Mouse (Mus musculus): ENCODE measurements around the gene Gm18596. TPM values are rescaled to one million over a fixed set of nuclear protein-coding genes. Genes with fewer than 3 reads are reported as not detected.
"Not testable (repeated sequence)": the region's sequence is repeated elsewhere in the genome, so short reads cannot be mapped to it uniquely, and the experiment has no call there.

The Gm18596 gene
- polyA plus RNA-seq (2012; rRNA removed): not detected in 2 replicates

DNA sequence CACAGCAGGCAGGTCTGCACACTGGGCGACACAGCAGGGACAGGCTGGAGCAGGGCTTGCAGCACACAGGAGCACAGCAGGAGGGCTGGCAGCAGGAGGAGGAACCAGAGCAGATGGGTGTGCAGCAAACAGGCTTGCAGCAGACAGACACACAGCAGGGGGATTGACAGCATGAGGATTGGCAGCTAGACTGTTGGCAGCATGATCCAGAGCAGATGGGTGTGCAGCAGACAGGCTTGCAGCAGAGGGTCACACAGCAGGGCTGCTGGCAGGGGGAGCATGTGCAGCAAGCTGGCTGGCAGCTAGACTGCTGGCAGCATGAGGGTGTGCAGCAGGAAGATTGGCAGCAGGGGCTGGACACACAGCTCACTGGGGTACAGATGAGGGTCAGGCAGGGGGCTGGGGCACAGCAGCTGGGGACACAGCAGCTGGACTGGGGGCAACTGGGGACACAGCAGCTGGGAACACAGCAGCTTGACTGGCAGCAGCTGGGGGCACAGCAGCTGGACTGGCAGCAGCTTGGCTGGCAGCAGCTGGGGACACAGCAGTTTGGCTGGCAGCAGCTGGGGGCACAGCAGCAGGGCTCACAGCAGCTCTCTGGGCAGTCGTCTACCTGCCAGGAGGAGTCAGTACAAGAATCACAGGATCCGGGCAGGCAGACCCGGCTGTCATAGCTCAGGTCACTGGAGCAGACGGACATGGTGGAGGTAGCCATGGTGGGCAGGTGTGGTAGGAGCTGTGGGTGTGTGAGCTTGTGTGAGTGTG, at the start of gene Gm18596:
Gene Gm18596, minus strand, starts transcription at position 715 of the 765 bp plus-strand sequence.
- not testable (repeated sequence) for DNase-seq (ENCODE audit: low read depth)

DNA sequence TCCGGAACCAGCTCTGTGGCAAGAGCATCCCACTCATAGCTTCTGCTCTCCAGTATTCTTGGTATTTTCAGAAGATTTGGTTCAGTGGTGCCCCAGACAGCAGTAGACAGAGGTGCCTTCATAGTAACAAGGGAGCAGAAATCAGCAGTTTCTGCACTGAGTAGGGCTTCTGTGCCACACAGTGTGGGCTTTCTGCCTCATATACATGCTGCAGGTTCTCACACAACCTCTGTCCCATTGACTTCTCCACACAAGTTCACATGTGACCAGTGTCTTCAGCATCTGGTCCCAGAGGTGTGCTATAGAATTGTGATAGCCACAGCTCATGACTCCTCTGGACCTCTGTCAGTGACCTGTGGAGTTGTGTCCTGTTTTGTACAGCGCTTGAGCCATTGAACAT, 46.2 kb upstream of the Gm18596 start:
- no peak for DNase-seq (ENCODE audit: low read depth)

DNA sequence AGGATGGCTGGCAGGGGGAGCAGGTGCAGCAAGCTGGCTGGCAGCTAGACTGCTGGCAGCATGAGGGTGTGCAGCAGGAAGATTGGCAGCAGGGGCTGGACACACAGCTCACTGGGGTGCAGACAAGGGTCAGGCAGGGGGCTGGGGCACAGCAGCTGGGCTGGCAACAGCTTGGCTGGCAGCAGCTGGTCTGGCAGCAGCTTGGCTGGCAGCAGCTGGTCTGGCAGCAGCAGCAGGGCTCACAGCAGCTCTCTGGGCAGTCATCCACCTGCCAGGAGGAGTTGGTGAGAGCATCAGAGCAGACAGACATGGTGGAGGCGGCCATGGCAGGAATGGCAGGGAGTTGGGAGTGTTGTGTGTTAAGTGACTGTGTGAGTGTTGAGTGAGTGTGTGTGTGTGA, 45.4 kb upstream of the Gm18596 start, which contains the start of gene Gm7137:
Gene Gm7137, minus strand, starts transcription at position 325 of the 400 bp plus-strand sequence.
- DNase-seq (ENCODE audit: low read depth): not testable (repeated sequence)

DNA sequence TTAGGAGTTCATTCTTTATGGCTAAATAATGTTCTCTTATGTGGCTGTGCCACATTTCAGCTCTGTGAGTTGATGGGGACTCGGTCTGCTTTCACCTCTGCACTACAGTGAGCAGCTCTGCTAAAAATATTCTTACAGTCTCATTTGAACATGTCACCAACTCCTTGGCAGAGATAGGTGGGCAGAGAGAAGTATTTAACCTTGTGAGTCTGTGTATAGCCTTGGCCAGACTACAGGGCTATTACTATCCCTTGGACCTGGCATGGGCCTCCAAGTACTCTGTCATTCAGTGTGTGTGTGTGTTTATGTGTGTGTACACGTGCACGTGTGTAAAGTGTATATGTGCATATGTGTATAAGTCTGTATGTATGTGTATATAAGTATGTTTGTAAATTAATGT, 41.0 kb upstream of the Gm18596 start:
- not testable (repeated sequence) for DNase-seq (ENCODE audit: low read depth)

DNA sequence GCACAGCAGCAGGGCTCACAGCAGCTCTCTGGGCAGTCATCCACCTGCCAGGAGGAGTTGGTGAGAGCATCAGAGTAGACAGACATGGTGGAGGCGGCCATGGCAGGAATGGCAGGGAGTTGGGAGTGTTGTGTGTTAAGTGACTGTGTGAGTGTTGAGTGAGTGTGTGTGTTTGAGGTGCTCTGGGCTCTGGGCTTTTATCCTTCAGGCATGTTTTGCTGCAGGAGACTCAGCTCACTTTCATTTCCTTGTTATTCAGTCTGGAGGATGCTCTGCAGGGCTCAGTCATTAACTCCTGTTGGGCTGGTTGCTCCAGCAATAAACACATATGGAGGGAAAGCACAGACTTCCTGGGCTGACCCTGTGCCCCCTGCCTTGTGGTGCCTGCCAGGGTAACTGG, 40.0 kb upstream of the Gm18596 start, which contains the start of gene Gm3250:
Gene Gm3250, minus strand, starts transcription at position 101 of the 400 bp plus-strand sequence.
- not testable (repeated sequence) for DNase-seq (ENCODE audit: low read depth)

DNA sequence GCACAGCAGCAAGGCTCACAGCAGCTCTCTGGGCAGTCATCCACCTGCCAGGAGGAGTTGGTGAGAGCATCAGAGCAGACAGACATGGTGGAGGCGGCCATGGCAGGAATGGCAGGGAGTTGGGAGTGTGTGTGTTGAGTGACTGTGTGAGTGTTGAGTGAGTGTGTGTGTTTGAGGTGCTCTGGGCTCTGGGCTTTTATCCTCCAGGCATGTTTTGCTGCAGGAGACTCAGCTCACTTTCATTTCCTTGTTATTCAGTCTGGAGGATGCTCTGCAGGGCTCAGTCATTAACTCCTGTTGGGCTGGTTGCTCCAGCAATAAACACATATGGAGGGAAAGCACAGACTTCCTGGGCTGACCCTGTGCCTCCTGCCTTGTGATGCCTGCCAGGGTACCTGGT, 34.4 kb upstream of the Gm18596 start, which contains the start of gene Gm7138:
Gene Gm7138, minus strand, starts transcription at position 101 of the 400 bp plus-strand sequence.
- DNase-seq (ENCODE audit: low read depth): not testable (repeated sequence)

DNA sequence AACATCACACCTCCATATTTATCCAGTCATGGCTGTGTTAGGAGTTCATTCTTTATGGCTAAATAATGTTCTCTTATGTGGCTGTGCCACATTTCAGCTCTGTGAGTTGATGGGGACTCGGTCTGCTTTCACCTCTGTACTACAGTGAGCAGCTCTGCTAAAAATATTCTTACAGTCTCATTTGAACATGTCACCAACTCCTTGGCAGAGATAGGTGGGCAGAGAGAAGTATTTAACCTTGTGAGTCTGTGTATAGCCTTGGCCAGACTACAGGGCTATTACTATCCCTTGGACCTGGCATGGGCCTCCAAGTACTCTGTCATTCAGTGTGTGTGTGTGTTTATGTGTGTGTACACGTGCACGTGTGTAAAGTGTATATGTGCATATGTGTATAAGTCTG, 29.7 kb upstream of the Gm18596 start:
- DNase-seq (ENCODE audit: low read depth): not testable (repeated sequence)

DNA sequence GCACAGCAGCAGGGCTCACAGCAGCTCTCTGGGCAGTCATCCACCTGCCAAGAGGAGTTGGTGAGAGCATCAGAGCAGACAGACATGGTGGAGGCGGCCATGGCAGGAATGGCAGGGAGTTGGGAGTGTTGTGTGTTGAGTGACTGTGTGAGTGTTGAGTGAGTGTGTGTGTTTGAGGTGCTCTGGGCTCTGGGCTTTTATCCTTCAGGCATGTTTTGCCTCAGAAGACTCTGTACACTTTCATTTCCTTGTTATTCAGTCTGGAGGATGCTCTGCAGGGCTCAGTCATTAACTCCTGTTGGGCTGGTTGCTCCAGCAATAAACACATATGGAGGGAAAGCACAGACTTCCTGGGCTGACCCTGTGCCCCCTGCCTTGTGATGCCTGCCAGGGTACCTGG, 28.8 kb upstream of the Gm18596 start, which contains the start of gene Gm3238:
Gene Gm3238, minus strand, starts transcription at position 101 of the 400 bp plus-strand sequence.
- not testable (repeated sequence) for DNase-seq (ENCODE audit: low read depth)

DNA sequence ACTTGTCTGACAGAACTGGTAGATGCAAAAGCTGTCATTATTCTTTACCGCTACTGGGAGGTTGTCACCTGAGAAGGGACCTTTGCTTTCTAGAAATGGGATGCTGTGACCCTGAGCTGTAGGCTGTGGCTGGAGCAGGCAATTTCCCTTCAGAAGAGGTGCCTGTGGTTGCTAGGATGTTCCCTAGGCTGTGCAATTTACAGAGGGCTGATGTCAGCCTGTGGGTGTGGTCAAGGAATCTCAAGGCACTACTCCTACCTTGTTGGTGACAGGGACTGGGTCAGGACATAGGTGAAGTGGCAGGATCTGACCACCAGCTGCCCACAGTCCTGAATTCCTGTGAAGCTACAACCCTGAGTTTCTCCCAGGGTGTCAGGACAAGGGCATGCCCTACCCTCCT, 27.3 kb upstream of the Gm18596 start:
- DNase-seq (ENCODE audit: low read depth): no peak

DNA sequence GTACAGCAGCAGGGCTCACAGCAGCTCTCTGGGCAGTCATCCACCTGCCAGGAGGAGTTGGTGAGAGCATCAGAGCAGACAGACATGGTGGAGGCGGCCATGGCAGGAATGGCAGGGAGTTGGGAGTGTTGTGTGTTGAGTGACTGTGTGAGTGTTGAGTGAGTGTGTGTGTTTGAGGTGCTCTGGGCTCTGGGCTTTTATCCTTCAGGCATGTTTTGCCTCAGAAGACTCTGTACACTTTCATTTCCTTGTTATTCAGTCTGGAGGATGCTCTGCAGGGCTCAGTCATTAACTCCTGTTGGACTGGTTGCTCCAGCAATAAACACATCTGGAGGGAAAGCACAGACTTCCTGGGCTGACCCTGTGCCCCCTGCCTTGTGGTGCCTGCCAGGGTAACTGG, 17.1 kb upstream of the Gm18596 start, which contains the start of gene Gm3233:
Gene Gm3233, minus strand, starts transcription at position 101 of the 400 bp plus-strand sequence.
- not testable (repeated sequence) for DNase-seq (ENCODE audit: low read depth)

DNA sequence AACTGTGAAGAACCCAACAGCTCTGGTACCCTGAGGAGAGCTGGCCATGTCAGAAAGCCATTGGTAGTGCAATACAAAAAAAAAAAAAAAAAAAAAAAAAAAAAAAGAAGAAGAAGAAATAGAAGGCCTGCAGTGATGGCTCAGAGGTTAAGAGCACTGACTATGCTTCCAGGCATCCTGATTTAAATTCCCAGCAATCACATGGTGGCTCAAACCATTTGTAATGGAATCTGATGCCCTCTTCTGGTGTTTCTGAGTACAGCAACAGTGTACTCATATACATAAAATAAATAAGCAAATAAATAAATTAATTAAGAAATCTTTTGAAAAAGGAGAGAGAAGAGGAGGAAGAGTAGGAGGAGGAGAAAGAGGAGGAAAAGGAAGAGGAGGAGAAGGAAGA, 11.0 kb upstream of the Gm18596 start:
- DNase-seq (ENCODE audit: low read depth): no peak

DNA sequence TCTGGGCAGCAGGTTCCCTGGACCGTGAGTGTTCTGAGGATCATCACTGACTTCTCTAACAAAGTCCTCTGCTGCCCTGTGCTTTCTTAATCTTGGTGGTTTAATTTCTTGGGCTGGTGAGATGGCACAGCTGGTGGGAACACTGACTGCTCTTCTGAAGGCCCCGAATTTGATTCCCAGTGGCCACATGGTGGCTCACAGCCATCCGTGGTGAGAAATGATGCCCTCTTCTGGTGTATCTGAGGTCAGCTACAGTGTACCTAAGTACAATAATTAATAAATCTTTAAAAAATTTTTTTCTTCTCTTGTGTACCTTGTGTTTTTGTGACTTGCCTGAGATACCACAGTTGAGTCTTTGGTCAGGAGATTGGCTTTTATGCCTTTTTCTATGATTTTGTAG, 9.9 kb upstream of the Gm18596 start:
- not testable (repeated sequence) for DNase-seq (ENCODE audit: low read depth)

DNA sequence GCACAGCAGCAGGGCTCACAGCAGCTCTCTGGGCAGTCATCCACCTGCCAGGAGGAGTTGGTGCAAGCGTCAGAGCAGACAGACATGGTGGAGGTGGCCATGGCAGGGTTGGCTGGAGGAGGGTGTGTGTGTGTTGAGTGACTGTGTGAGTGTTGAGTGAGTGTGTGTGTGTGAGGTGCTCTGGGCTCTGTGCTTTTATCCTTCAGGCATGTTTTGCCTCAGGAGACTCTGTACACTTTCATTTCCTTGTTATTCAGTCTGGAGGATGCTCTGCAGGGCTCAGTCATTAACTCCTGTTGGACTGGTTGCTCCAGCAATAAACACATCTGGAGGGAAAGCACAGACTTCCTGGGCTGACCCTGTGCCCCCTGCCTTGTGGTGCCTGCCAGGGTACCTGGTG, 8.8 kb upstream of the Gm18596 start, which contains the start of gene Gm9736:
Gene Gm9736, minus strand, starts transcription at position 101 of the 400 bp plus-strand sequence.
- not testable (repeated sequence) for DNase-seq (ENCODE audit: low read depth)

DNA sequence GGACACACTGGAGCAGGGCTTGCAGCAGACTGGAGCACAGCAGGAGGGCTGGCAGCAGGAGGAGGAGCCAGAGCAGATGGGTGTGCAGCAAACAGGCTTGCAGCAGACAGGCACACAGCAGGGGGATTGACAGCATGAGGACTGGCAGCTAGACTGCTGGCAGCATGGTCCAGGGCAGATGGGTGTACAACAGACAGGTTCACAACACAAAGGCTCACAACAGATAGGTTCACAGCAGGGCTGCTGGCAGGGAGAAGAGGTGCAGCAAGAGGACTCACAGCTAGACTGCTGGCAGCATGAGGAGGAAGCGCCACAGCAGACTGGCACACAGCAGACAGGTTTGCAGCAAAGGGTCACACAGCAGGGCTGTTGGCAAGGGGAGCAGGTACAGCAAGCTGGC, 8.2 kb upstream of the Gm18596 start:
- not testable (repeated sequence) for DNase-seq (ENCODE audit: low read depth)

DNA sequence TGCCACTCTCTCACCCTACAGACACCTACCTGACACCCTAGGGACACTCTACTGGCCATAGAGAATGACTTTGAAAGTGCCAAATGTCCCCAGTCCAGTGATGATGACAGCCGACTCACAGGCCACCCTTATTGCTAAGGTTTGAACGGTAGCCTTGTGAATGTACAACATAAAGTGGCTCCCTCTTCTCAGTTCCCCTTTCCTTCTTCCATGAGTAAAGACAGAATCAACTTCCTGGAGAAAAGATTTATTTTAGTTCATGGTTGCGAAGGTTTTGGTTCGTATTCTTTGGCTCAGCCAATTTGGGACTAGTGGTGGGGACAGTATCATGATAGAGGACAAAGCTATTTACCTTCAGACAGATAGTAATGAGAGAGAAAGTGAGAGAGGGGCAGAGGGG, 3.5 kb downstream of the Gm18596 start:
- DNase-seq (ENCODE audit: low read depth): no peak

DNA sequence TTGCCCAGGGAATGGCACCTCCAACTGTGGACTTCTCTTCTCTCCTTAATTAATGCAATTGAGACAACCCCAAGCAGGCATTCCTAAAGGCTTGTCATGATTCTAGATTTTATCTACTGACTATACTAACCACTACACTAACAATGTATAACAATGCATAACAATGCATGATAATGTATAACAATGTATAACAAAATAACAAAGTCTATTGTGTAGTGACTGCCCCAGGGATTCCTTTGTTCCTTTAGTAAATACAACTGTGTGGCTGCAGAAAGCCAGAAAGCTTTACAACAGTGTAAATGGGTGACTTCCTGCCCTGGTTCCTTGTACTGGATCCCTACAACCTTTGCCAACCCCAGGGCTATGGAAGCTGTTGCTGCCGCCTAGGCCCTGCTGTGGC, 6.5 kb downstream of the Gm18596 start:
- no peak for DNase-seq (ENCODE audit: low read depth)

DNA sequence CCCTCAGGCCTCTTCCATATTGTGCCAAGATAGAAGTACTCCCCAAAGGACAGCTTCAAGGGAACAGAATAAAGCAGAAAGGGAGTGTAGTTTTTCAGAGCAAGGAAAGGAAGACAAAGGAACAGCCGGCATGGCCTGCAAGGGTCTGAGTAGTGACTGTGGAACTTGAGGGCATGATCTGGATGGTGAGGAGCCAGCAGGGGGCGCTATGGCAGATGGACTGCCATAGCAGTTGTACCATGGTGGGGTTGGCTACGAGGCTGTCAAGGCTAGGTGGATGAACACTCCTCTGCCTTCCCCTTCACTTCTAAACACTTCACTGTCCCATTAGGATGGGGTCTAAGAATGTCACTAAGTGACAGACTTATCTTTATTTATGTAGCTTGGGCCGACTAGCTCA, 13.2 kb downstream of the Gm18596 start:
- DNase-seq (ENCODE audit: low read depth): no peak

DNA sequence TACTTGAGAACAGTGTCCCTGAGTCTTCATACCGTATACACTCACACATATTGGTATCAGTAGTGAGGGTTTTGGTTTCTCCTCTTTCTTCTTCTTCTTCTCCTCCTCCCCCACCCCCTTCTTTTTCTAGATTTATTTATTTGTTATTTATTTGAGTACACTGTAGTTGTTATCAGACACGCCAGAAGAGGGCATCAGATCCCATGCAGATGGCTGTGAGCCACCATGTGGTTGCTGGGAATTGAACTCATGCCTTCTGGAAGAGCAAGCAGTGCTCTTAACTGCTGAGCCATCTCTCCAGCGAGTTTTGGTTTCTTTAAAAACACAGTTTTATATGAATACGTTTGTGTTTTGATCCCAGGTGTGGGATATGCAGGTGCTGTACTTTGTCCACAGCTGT, 14.2 kb downstream of the Gm18596 start:
- DNase-seq (ENCODE audit: low read depth): no peak

DNA sequence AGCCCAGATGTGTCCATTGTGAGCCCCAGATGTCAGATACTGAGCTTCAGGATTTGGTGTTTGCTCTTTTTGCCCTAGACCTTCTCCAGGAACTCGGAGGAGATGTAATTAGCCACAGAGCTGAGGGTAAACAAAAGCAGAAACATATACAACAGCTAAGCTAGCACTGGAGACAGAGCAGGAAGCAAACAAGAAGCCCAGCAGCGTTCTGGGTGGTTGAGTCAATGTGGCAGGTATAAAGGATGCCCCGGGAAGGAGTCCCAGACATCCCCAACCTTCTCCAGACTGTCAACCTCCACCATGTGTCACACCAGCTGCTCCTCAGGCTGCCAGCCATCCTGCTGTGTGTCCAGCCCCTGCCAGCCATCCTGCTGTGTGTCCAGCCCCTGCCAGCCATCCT, 16.3 kb downstream of the Gm18596 start, which contains the start of gene Gm10100:
Gene Gm10100, plus strand, starts transcription at position 301 of the 400 bp plus-strand sequence.
- no peak for DNase-seq (ENCODE audit: low read depth)

DNA sequence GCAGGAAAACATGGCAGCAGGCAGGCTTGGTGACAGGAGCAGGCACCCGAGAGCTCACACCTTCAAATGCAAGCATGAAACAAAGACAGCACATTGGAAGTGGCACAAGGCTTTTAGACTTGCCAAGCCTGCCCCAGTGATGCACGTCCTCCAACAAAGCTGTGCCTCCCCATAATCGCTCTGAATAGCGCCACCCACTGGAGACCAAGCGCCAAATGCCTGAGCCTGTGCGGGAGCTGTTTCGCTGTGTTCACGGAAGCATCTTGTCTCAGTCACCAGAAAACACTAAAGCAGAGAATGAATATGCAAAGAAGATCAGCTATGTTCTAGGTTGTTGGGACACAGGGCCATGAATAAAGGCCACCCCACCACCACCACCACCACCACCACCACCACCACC, 17.6 kb downstream of the Gm18596 start:
- DNase-seq (ENCODE audit: low read depth): no peak

DNA sequence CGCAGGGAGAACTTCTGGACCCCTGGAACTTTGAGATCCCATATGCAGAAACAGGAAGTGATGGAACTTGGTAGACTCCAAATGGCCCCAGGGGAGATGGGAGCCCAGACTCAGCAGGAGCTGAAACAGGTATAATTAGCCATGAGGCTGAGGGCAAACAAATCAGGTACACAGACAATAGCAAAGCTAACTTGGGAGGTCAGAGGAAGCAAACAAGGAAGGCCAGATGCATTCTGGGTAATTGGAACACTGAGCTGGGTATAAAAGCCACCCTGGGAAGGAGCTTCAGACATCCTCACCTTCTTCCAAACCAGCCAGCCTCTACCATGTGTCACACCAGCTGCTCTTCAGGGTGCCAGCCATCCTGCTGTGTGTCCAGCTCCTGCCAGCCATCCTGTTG, 22.1 kb downstream of the Gm18596 start, which contains the start of gene Krtap12-1:
Gene Krtap12-1, plus strand, starts transcription at position 301 of the 400 bp plus-strand sequence.
- not testable (repeated sequence) for DNase-seq (ENCODE audit: low read depth)

DNA sequence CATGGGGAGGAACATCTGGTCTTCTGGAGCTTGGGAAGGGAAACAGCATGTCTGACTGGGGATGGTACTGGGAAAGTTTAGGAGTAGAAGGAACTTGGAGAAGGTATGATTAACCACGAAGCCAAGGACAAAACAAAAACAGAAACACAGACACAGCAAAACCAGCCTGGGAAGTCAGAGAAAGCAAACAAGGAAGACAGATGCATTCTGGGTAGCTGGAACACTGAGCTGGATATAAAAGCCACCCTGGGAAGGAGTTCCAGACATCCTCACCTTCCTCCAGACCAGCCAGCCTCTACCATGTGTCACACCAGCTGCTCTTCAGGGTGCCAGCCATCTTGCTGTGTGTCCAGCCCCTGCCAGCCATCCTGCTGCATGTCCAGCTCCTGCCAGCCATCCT, 26.9 kb downstream of the Gm18596 start, which contains the start of gene Gm10142:
Gene Gm10142, plus strand, starts transcription at position 301 of the 400 bp plus-strand sequence.
- DNase-seq (ENCODE audit: low read depth): no peak

DNA sequence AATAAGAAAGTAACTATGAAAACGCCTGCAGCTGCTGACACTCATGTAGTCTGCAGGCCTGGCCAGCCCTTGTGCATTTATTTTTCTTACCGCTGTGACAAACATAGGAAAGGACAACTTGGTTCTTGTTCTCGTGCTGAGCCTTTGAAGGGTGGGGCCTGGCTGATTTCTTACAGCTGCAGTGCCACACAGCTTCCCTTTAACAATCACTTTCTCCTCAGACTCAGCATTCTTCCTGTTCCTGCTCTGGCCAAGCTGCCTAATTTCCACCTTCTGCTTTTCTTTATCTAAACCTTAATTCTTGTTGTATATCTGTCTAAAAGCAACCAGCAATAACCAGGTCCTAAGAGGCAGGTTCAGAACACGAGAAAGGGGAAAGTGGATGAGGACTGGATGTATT, 28.7 kb downstream of the Gm18596 start:
- DNase-seq (ENCODE audit: low read depth): no peak

Measured in gonadal fat pad, adult 2 months (tissue).